Mouse (Mus musculus) central nervous system, embryonic 18 days (tissue): ENCODE results near the gene Tmem267. TPM values are rescaled to one million over a fixed set of nuclear protein-coding genes. Genes with fewer than 3 reads are reported as not detected.

Source experiments
- polyA plus RNA-seq: library from polyadenylated mRNA; depleted of rRNA; stranded (reverse); fragments of >200 nt; gene quantifications from 2 replicates; pipeline ENCODE4 v1.2.3, GENCODE M21; 2012; rRNA removed

Tmem267 gene
- 40.7 and 44.5 TPM in 2 replicates for polyA plus RNA-seq

DNA sequence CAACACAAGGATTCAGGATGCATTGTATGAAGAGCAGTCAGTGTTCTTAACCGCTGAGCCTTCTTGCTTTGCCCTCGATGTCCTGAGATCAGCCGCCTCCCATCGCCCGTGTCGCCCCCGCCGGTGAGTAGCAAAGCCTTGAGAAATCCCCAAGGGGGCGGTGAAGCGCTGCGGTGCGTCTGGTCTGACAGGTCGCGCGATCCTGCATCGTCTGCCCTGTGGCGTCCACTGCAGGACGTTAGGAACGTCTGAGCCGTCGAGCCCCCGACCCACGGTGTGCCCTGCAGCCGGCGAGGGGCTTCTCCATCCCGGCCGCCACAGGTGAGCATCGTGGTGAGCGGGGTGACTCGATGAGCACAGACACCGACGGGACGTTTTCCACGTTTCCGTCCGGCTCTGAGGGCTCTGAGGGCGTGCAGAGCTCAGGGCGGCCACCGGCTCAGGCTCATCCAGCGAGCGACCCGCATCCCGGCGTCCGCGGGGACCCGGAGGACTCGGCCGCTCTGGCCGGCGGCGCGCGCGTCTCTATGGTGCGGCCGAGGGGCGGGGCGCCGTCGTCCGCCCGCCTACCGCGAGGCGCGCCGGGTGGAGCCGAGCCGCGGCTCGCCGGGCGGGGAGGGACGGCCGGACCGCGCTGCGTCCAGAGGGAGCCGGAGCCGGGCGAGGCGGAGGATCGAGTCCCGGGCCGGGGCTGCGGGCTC lies at the start of gene Tmem267, which contains the start of gene 3110070M22Rik:
Gene Tmem267, plus strand, starts transcription at position 160 of the 701 bp plus-strand sequence.
Gene 3110070M22Rik, minus strand, starts transcription at position 504 of the 701 bp plus-strand sequence.

DNA sequence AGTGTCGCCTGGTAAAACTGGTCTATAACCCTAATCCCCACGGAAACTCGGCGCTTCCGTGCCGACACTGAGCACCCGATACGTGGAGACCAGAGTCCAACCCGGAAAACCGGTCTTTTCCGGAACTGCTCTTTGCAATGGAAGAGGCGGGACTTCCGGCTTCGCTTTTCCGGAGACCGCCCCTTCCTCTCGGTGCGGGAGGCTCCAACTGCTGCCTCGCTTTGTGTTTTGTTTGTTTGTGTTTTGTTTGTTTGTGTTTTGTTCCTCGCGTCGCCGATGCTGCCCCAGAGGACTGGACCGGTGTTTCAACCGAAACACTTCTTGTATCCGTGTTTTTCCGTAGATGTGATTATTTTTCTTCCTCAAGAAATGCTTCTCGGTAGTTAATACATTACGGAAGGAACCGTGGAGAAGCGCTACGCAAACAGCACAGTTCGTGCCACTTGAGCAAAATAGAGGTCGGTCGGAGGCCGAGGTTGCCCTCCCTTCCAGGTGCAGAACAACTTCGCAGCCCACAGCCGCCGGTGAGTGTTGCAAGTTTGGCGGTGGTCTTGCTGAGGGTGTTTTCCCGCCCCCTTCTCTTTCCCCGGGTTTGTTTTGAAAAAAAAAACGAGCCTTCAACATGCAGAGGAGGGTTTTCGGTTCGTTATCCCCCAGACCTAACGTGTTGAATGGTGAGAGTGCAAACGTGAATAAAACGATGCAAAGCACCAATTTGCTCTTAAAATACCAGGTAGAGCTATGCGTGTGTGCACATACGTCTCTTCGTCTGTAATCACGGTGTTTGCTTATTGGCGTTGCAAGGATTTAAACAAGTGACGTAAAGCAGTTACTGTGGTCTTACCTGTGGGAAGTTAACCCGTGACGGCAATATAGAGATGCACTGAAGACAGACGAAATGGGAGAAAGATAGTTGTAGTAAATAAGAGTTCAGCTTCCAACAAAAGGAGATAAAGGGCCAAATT lies 25.0 kb upstream of the Tmem267 start, which contains the start of gene 4833420G17Rik:
Gene 4833420G17Rik, plus strand, starts transcription at position 173 of the 965 bp plus-strand sequence.

DNA sequence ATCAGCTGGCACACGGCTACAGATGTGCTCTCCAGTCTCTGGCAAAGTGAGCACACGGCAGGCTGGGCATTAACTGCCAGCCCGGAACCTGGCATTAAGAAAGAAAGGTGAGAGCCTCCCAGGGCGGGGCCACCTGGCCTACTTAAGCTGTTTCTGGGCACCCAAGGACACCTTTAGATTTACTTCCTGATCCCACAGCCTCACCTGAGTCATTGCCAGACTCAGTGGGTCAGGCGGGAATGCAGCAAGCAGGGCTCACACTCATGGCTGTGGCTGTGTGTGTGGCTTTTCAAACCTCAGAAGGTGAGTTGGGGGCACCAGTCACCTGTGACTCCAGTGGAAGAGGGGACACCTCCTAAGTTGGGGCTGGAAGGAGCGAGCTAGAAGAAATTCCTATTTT lies 135.8 kb downstream of the Tmem267 start, which contains the start of gene Ccl28:
Gene Ccl28, plus strand, starts transcription at position 186 of the 400 bp plus-strand sequence.

Other genes starting within 250 kb of the Tmem267 start
- gene Paip1, start 59.4 kb upstream of the Tmem267 start, polyA plus RNA-seq: 65.5 TPM in 2 replicates
- 121 and 132 TPM in 2 replicates for gene 4833420G17Rik, start 25.3 kb upstream of the Tmem267 start, polyA plus RNA-seq
- 0.41 and 1.1 TPM in 2 replicates for gene 3110070M22Rik, start 344 bp downstream of the Tmem267 start, polyA plus RNA-seq
- 5.4 and 7.0 TPM in 2 replicates for gene Ccl28, start 135.8 kb downstream of the Tmem267 start, polyA plus RNA-seq
- gene Hmgcs1, start 202.3 kb downstream of the Tmem267 start, polyA plus RNA-seq: 499 and 510 TPM in 2 replicates